Mouse (Mus musculus): ENCODE results near the gene Tagln3. TPM values are rescaled to one million over a fixed set of nuclear protein-coding genes. Genes with fewer than 3 reads are reported as not detected.

Tagln3 gene
- polyA plus RNA-seq, 1 experiment: 452 TPM

Other genes with a start within 250 kb of the Tagln3 start
- 0.44 and 0.50 TPM in 2 replicates for gene Gm609, start 231.6 kb downstream of the Tagln3 start, polyA plus RNA-seq (2012; rRNA removed)
- not detected in 2 replicates for gene Gm17783, start 192.6 kb downstream of the Tagln3 start, polyA plus RNA-seq (2012; rRNA removed)
- not detected in 2 replicates for gene Slc9c1, start 189.3 kb downstream of the Tagln3 start, polyA plus RNA-seq (2012; rRNA removed)
- not detected in 2 replicates for gene Gcsam, start 114.2 kb downstream of the Tagln3 start, polyA plus RNA-seq (2012; rRNA removed)
- 0.13 and 0.44 TPM in 2 replicates for gene BC016579, start 70.5 kb downstream of the Tagln3 start, polyA plus RNA-seq (2012; rRNA removed)
- gene Tmprss7, start 30.9 kb downstream of the Tagln3 start, polyA plus RNA-seq (2012; rRNA removed): 2.7 and 2.8 TPM in 2 replicates
- gene Abhd10, start 18.3 kb upstream of the Tagln3 start, polyA plus RNA-seq (2012; rRNA removed): 27.0 and 29.9 TPM in 2 replicates
- 6.2 and 7.0 TPM in 2 replicates for gene Phldb2, start 229.0 kb upstream of the Tagln3 start, polyA plus RNA-seq (2012; rRNA removed)

Measured in frontal cortex, adult 2 months (tissue).